Mouse (Mus musculus) NIH3T3 (cell line): ENCODE measurements around the gene Cnnm1.

Experiments used
- DNase-seq: peaks from one replicate; pipeline ENCODE4 v3.0.0-alpha.2; 2012; ENCODE audit warnings: low read depth

Cnnm1 gene

DNA sequence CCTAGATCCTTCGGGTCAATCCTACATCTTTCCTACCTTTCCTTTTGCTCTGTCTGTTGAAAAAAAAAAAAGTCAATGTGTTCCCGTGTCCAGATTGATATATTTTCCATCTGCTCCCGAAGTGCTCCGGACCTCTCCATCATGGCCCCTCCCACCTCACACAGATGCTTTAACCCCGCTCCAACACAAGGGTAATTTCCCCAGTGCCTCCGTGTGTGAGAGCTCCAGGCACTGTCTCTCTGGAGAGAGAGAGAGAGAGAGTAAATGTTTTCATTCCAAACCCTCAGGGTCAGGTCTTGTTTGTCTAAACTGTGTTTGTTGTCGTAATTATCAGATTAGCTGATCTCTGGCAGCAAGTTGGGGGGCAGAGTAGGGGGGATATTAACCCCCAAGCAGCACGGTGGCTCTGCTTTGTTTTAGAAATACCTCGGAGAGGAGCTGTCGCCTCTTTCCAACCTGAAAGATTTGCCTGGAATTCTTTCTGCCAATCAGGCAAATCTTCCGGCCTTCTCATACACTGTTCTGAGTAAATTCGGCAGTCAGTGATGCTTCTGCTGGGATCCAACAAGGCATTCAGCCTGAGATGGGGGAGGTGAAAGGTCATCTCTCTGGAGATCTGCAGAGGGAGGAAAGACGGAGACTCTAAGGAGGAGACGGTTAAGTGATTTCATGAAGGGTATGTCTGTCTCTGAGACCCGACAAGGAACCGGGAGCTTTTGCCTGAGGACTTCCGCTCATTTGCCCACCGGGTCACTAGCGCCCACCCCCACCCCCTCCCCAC, 106.3 kb downstream of the Cnnm1 start:
- no peak for DNase-seq
